Mouse (Mus musculus): ENCODE measurements around the gene Mcrs1. TPM values are rescaled to one million over a fixed set of nuclear protein-coding genes. Genes with fewer than 3 reads are reported as not detected.

The Mcrs1 gene
- polyA plus RNA-seq (2014; fragmentation: Nextera tagmentation; extraction: Ambion mirVana), result 180 and 182 TPM in 2 replicates

DNA sequence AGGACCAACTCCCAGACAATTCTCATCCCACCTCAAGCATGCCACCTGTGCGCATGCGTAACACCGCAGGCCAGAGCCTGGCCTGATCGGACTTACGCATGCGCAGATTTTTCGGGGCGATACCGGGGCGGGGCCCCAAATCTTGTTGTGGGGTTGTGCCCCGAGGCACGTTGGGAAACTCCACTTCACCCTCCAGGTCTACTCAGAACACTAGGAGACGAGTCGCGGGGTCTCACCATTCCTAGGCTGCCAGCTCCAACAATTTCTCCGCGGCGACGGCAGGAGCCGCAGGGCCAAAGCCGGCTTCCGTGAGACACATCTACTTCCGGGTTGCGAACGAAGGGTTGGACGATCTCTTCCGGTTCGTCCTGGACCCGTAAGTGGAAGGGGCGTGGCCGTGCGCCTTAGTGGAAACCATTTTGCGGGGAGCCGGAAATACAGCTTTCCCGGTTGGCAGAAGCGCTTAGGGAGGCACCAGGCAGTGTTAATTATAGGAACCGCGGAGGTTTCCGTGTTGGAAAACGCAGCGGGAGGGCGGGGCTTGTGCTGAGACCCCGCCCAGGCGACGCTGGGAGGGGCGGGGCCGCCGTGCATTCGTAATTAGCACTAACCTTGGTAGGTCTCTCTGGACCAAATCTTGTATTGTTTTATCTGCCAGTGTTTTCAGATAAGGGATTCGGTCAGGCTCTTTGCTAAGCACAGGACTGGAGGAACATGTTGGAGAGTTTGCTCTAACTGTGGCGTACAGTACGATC is at the start of gene Mcrs1:
Gene Mcrs1, minus strand, starts transcription at position 336 of the 755 bp plus-strand sequence.
- peak within 1 kb of the TSS; percentile 74 for H3K9ac ChIP-seq (ENCODE audit: low read depth, low read length)
- under 1% methylated on average over 52 of the region's 52 CpGs for WGBS
- H3K36me3 ChIP-seq (ENCODE audit: control insufficient read depth, insufficient read depth, low read length), result peaks cover 21% of the 10 kb centered on the region
- H3K27me3 ChIP-seq (ENCODE audit: control insufficient read depth, insufficient read depth, low read length), result no peaks in the 10 kb centered on the region
- H3K4me3 ChIP-seq (ENCODE audit: low read length), result peak within 1 kb of the TSS; percentile 69
- peaks cover 29% of the 10 kb centered on the region for H3K4me1 ChIP-seq (ENCODE audit: control insufficient read depth, insufficient read depth, low read length)
- H3K9me3 ChIP-seq (ENCODE audit: control insufficient read depth, low read length), result no peaks in the 10 kb centered on the region
- peak within 1 kb of the TSS; percentile 98 for H3K27ac ChIP-seq (ENCODE audit: low read depth, low read length)
- peak within 1 kb of the TSS; percentile 60 for H3K4me2 ChIP-seq (replicated peaks; ENCODE audit: low read depth, low read length)
- ATAC-seq (ENCODE audit: low FRiP score, low TSS enrichment), result peak; percentile 91

DNA sequence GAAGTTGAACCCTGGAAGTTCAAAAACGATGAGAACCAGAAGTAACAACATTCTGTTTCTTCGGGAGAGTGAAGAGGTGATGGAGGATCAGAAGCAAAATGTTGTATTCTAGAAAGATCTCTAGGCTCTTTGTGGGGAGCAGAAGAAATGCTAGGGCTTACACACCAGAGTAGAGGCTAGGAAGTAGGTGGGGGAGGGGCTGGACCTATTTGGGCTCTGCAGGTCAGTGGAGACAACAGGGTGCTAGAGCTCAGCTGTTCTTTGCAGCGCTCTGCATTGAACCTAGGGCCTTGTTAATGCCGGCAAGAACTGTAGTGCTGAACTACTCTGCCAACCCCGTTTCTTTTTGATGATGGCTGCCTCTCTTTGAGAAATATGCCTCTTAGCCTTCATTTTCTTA is 44.5 kb upstream of the Mcrs1 start:
- H3K27ac ChIP-seq (ENCODE audit: low read depth, low read length), result no peak overlapping the region
- no peak for ATAC-seq (ENCODE audit: low FRiP score, low TSS enrichment)

DNA sequence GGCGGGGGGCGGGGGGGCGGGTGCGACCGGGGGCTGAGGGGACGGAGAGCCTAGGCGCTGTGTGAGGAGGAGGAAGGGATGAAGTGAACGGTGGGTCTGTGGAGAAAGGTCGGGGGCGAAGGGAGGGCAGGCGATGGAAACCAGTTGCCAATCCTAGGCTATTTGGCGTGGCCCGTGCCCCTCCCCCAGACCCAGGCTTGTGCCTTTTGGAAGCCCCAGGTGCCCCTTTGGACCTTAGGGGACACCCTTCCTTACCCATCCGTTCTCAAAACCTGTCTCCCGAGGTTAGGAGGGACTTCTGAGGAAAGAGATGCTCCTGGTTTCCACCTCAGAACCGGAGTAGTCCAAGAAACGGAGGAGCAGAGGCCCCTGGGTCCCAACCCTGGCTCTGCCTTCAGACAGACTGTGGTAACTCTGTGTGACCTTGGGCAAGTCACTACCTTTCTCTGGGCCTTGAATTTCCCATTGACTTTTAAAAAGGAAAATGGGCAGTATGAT is 43.8 kb upstream of the Mcrs1 start, which contains the start of gene Fam186b:
Gene Fam186b, minus strand, starts transcription at position 405 of the 498 bp plus-strand sequence.
- Histone ChIP-seq H3K36me3 (ENCODE audit: control insufficient read depth, insufficient read depth, low read length) (no peaks in the 10 kb centered on the region), H3K27ac (ENCODE audit: low read depth, low read length) (peak within 1 kb of the TSS; percentile 93), H3K9me3 (ENCODE audit: control insufficient read depth, low read length) (no peaks in the 10 kb centered on the region), H3K4me1 (ENCODE audit: control insufficient read depth, insufficient read depth, low read length) (0 out of 2 replicates have a peak, but pooled peaks cover 5% of the 10 kb centered on the region), H3K4me3 (ENCODE audit: low read length) (peak within 1 kb of the TSS; percentile 73), H3K9ac (ENCODE audit: low read depth, low read length) (peak within 1 kb of the TSS; percentile 73), H3K4me2 (replicated peaks; ENCODE audit: low read depth, low read length) (peak within 1 kb of the TSS; percentile 61), H3K27me3 (ENCODE audit: control insufficient read depth, insufficient read depth, low read length) (no peaks in the 10 kb centered on the region)
- peak; percentile 39 for ATAC-seq (ENCODE audit: low FRiP score, low TSS enrichment)
- WGBS, result under 1% methylated on average over 14 of the region's 17 CpGs

More for the DNA sequence above, 44.5 kb upstream of the Mcrs1 start:
- 35% methylated on average over 5 of the region's 5 CpGs for WGBS
- Histone ChIP-seq H3K9ac (ENCODE audit: low read depth, low read length) (no peak overlapping the region), H3K4me2 (replicated peaks; ENCODE audit: low read depth, low read length) (peak overlapping the region; percentile 61), H3K4me1 (ENCODE audit: control insufficient read depth, insufficient read depth, low read length) (0 out of 2 replicates have a peak, but pooled peaks cover 5% of the 10 kb centered on the region), H3K9me3 (ENCODE audit: control insufficient read depth, low read length) (no peaks in the 10 kb centered on the region), H3K4me3 (ENCODE audit: low read length) (peak overlapping the region; percentile 73; the same call in 1 of the 2 replicates), H3K36me3 (ENCODE audit: control insufficient read depth, insufficient read depth, low read length) (no peaks in the 10 kb centered on the region), H3K27me3 (ENCODE audit: control insufficient read depth, insufficient read depth, low read length) (no peaks in the 10 kb centered on the region)

DNA sequence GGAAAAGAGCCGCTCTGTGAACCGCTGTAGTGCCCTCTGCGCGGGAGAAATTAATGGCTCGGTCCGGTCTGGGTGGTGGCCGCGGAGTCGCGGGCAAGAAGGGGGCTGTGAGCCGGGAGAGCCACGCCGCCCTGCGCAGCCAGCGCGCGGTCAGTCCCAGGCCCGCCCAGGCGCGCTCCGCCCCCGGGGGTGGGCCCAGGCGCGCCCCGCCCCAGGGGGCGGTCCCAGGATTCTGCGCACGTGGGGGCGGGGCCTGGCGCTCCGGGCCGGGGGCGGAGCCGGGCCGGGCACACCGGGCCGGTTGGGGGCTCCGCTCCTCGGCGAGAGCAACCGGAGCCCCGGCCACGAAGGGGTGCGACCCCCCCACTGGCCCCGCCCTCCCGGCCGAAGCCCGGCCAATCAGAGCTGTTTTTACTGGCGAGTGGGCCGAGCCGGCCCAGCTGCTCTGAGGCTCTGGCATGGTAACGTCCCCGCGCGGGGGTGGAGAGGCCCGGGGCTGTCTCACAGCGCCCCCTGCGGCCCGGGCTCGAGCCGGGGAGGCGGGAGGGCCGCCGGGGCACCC is 43.1 kb upstream of the Mcrs1 start, which contains the start of gene Prpf40b:
Gene Prpf40b, plus strand, starts transcription at position 275 of the 562 bp plus-strand sequence.
- no peaks in the 10 kb centered on the region for H3K27me3 ChIP-seq (ENCODE audit: control insufficient read depth, insufficient read depth, low read length)
- WGBS, result under 1% methylated on average over 59 of the region's 64 CpGs
- H3K4me2 ChIP-seq (replicated peaks; ENCODE audit: low read depth, low read length), result peak within 1 kb of the TSS; percentile 61
- 0 out of 2 replicates have a peak, but pooled peaks cover 5% of the 10 kb centered on the region for H3K4me1 ChIP-seq (ENCODE audit: control insufficient read depth, insufficient read depth, low read length)
- H3K36me3 ChIP-seq (ENCODE audit: control insufficient read depth, insufficient read depth, low read length), result no peaks in the 10 kb centered on the region
- no peaks in the 10 kb centered on the region for H3K9me3 ChIP-seq (ENCODE audit: control insufficient read depth, low read length)
- H3K4me3 ChIP-seq (ENCODE audit: low read length), result peak within 1 kb of the TSS; percentile 73
- H3K9ac ChIP-seq (ENCODE audit: low read depth, low read length), result peak within 1 kb of the TSS; percentile 73
- H3K27ac ChIP-seq (ENCODE audit: low read depth, low read length), result peak within 1 kb of the TSS; percentile 93
- ATAC-seq (ENCODE audit: low FRiP score, low TSS enrichment), result peak; percentile 96

DNA sequence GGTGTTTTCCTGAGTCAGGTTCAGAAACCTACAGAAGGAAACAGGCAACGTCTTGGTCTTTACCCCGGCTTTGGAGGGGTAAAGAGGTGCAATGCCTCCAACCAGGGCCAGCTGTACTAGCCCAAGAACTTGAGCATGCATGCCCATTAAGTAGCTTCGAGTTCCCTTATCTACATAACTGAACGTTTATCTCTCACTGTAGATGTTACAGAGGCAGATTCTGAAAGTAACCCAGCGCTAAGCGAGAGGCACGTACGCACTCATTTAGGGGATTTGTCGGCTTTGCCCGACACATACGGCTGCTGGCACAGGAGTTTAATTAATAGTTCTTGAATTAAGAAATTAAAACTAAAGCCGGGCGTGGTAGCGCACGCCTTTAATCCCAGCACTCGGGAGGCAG is 42.5 kb upstream of the Mcrs1 start:
- Histone ChIP-seq H3K4me2 (replicated peaks; ENCODE audit: low read depth, low read length) (peak overlapping the region; percentile 61), H3K27ac (ENCODE audit: low read depth, low read length) (peak overlapping the region; percentile 93), H3K36me3 (ENCODE audit: control insufficient read depth, insufficient read depth, low read length) (no peaks in the 10 kb centered on the region), H3K9ac (ENCODE audit: low read depth, low read length) (peak overlapping the region; percentile 73), H3K9me3 (ENCODE audit: control insufficient read depth, low read length) (no peaks in the 10 kb centered on the region), H3K27me3 (ENCODE audit: control insufficient read depth, insufficient read depth, low read length) (no peaks in the 10 kb centered on the region), H3K4me1 (ENCODE audit: control insufficient read depth, insufficient read depth, low read length) (0 out of 2 replicates have a peak, but pooled peaks cover 5% of the 10 kb centered on the region), H3K4me3 (ENCODE audit: low read length) (peak overlapping the region; percentile 73)
- no peak for ATAC-seq (ENCODE audit: low FRiP score, low TSS enrichment)
- WGBS, result 29% methylated on average over 16 of the region's 16 CpGs

DNA sequence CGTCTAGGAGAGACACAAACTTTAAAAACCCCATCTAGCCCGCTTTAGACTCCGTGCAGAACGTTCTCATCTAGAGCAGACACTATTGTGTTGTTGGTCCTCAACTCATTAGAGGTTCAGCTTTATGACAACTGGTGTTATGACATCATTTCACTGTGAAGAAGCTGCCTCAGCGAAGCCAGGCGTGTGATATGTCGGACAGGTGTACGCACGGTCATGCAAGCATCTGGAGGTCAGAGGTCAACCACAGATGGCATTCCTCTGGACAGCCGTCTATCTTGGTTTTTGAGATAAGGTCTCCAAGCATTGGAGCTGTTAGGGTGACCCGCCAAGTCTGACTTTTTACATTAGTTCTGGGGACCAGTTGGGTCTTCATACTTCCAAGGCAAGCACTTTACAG is 38.8 kb upstream of the Mcrs1 start:
- no peak overlapping the region for H3K4me3 ChIP-seq (ENCODE audit: low read length)
- no peaks in the 10 kb centered on the region for H3K9me3 ChIP-seq (ENCODE audit: control insufficient read depth, low read length)
- no peaks in the 10 kb centered on the region for H3K27me3 ChIP-seq (ENCODE audit: control insufficient read depth, insufficient read depth, low read length)
- H3K36me3 ChIP-seq (ENCODE audit: control insufficient read depth, insufficient read depth, low read length), result no peaks in the 10 kb centered on the region
- ATAC-seq (ENCODE audit: low FRiP score, low TSS enrichment), result no peak
- H3K9ac ChIP-seq (ENCODE audit: low read depth, low read length), result no peak overlapping the region
- no peak overlapping the region for H3K27ac ChIP-seq (ENCODE audit: low read depth, low read length)
- 0 out of 2 replicates have a peak, but pooled peaks cover 5% of the 10 kb centered on the region for H3K4me1 ChIP-seq (ENCODE audit: control insufficient read depth, insufficient read depth, low read length)
- WGBS, result 90% methylated on average over 11 of the region's 11 CpGs
- no peak overlapping the region for H3K4me2 ChIP-seq (replicated peaks; ENCODE audit: low read depth, low read length)

DNA sequence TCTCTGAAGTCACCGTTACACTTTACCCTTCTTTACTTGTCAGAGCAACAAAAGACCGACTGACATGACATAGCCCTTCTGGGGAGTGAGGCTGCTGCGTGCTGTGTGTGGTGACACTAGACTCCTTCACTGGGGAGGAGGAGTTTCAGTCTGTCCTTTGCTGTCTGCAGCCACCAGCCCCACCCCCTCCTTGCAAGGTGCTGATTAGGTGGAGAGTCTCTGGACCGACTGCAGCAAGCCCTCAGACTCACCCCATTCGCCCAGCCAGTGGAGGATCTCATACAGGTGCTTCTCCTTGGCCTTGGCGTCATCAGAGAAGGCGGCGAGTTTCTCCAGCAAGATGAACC is 33.4 kb upstream of the Mcrs1 start:
- H3K9ac ChIP-seq (ENCODE audit: low read depth, low read length), result no peak overlapping the region
- WGBS, result 48% methylated on average over 8 of the region's 8 CpGs
- no peaks in the 10 kb centered on the region for H3K36me3 ChIP-seq (ENCODE audit: control insufficient read depth, insufficient read depth, low read length)
- no peak overlapping the region for H3K4me3 ChIP-seq (ENCODE audit: low read length)
- ATAC-seq (ENCODE audit: low FRiP score, low TSS enrichment), result peak; percentile 22; the same call in 1 of the 2 replicates
- no peaks in the 10 kb centered on the region for H3K27me3 ChIP-seq (ENCODE audit: control insufficient read depth, insufficient read depth, low read length)
- H3K9me3 ChIP-seq (ENCODE audit: control insufficient read depth, low read length), result no peaks in the 10 kb centered on the region
- no peak overlapping the region for H3K27ac ChIP-seq (ENCODE audit: low read depth, low read length)
- H3K4me2 ChIP-seq (replicated peaks; ENCODE audit: low read depth, low read length), result no peak overlapping the region
- H3K4me1 ChIP-seq (ENCODE audit: control insufficient read depth, insufficient read depth, low read length), result no peaks in the 10 kb centered on the region

DNA sequence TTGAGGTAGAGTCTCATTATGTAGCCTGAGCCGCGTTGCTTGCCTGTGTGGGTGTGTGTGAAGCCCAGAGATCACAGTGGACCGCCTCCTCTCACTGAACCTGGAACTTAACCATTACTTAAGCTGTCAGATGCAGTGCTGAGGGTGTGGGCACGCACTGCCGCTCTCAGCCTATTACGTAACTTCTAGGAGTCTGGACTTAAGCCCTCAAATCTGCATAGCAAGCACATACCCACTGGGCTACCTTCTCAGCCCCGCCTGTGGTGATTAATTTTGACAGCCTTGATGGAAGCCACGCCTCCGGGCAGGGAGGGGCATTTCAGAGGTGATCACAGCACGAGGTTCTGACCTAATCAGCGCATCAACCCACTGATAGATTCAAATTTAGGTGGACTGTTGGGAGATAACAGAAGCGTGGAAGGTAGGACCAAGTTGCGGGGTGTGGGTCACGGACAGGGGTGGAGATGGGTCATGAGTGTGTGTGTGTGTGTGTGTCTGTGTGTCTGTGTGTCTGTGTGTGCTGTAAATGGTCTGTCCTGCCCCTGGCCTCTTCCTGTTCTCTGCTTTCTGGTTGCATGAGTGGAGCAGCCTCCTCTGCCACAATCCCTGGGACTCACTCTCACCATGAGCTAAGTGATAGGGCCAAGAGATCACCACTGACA is 32.9 kb upstream of the Mcrs1 start:
- WGBS, result 31% methylated on average over 14 of the region's 14 CpGs
- Histone ChIP-seq H3K9me3 (ENCODE audit: control insufficient read depth, low read length) (no peaks in the 10 kb centered on the region), H3K27me3 (ENCODE audit: control insufficient read depth, insufficient read depth, low read length) (no peaks in the 10 kb centered on the region), H3K4me3 (ENCODE audit: low read length) (no peak overlapping the region), H3K4me1 (ENCODE audit: control insufficient read depth, insufficient read depth, low read length) (no peaks in the 10 kb centered on the region), H3K27ac (ENCODE audit: low read depth, low read length) (no peak overlapping the region), H3K36me3 (ENCODE audit: control insufficient read depth, insufficient read depth, low read length) (no peaks in the 10 kb centered on the region), H3K4me2 (replicated peaks; ENCODE audit: low read depth, low read length) (no peak overlapping the region), H3K9ac (ENCODE audit: low read depth, low read length) (no peak overlapping the region)
- peak; percentile 59 for ATAC-seq (ENCODE audit: low FRiP score, low TSS enrichment)
